Mouse (Mus musculus): ENCODE data around the gene Tbcc. TPM values are rescaled to one million over a fixed set of nuclear protein-coding genes. Genes with fewer than 3 reads are reported as not detected.
"Not testable (repeated sequence)": the region's sequence is repeated elsewhere in the genome, so short reads cannot be mapped to it uniquely, and the experiment has no call there.

Gene Tbcc
- polyA plus RNA-seq (2015; fragmentation: Nextera tagmentation; extraction: Ambion mirVana): 47.7 and 51.0 TPM in 2 replicates

GRCm38 (mm10) chr17:46890116-46890815 lies at the start of gene Tbcc:
Gene Tbcc, plus strand, starts transcription at chr17:46890684.
- 1% methylated on average over 38 of the region's 40 CpGs for WGBS

GRCm38 (mm10) chr17:46843022-46843421 lies 47.5 kb upstream of the Tbcc start:
- H3K4me3 ChIP-seq (ENCODE audit: low read depth, low read length): no peak overlapping the region
- no peaks in the 10 kb centered on the region for H3K27me3 ChIP-seq (replicated peaks; ENCODE audit: insufficient read depth, low read length)
- H3K4me1 ChIP-seq (ENCODE audit: insufficient read depth, low read depth, low read length): no peaks in the 10 kb centered on the region
- 77% methylated on average over 2 of the region's 2 CpGs for WGBS
- DNase-seq (ENCODE audit: low spot score) (peak; percentile 24), ATAC-seq (no peak)
- H3K9ac ChIP-seq (replicated peaks; ENCODE audit: low read depth): no peak overlapping the region
- no peaks in the 10 kb centered on the region for H3K36me3 ChIP-seq (ENCODE audit: insufficient read depth, low read length)
- no peak overlapping the region for H3K27ac ChIP-seq (ENCODE audit: low read length)
- H3K4me2 ChIP-seq (replicated peaks; ENCODE audit: low read depth, low read length): no peak overlapping the region
- TF ChIP-seq CTCF (IDR thresholded peaks at IDR 0.05): no peak
- no peak for TF ChIP-seq EP300 (IDR thresholded peaks at IDR 0.05)
- H3K9me3 ChIP-seq (ENCODE audit: low read length): no peaks in the 10 kb centered on the region

More at GRCm38 (mm10) chr17:46890116-46890815, at the start of gene Tbcc:
- no peaks in the 10 kb centered on the region for H3K9me3 ChIP-seq (ENCODE audit: low read length)
- DNase-seq (ENCODE audit: low spot score) (peak; percentile 98), ATAC-seq (peak; percentile 94)
- no peaks in the 10 kb centered on the region for H3K36me3 ChIP-seq (ENCODE audit: insufficient read depth, low read length)
- H3K4me2 ChIP-seq (replicated peaks; ENCODE audit: low read depth, low read length): peak within 1 kb of the TSS; percentile 95
- H3K27ac ChIP-seq (ENCODE audit: low read length): peak within 1 kb of the TSS; percentile 94
- H3K4me1 ChIP-seq (ENCODE audit: insufficient read depth, low read depth, low read length): peaks cover 13% of the 10 kb centered on the region; the same call in 1 of the 2 replicates
- H3K27me3 ChIP-seq (replicated peaks; ENCODE audit: insufficient read depth, low read length): no peaks in the 10 kb centered on the region
- TF ChIP-seq EP300 (IDR thresholded peaks at IDR 0.05) (no peak), CTCF (IDR thresholded peaks at IDR 0.05) (no peak)
- peak within 1 kb of the TSS; percentile 85 for H3K9ac ChIP-seq (replicated peaks; ENCODE audit: low read depth)
- peak within 1 kb of the TSS; percentile 82 for H3K4me3 ChIP-seq (ENCODE audit: low read depth, low read length)

GRCm38 (mm10) chr17:46843716-46844115 lies 46.8 kb upstream of the Tbcc start:
- no peak overlapping the region for H3K9ac ChIP-seq (replicated peaks; ENCODE audit: low read depth)
- WGBS: 81% methylated on average over 7 of the region's 7 CpGs
- H3K4me3 ChIP-seq (ENCODE audit: low read depth, low read length): no peak overlapping the region
- no peaks in the 10 kb centered on the region for H3K36me3 ChIP-seq (ENCODE audit: insufficient read depth, low read length)
- no peak overlapping the region for H3K4me2 ChIP-seq (replicated peaks; ENCODE audit: low read depth, low read length)
- H3K4me1 ChIP-seq (ENCODE audit: insufficient read depth, low read depth, low read length): no peaks in the 10 kb centered on the region
- ATAC-seq (no peak), DNase-seq (ENCODE audit: low spot score) (no peak)
- H3K9me3 ChIP-seq (ENCODE audit: low read length): no peaks in the 10 kb centered on the region
- no peak for TF ChIP-seq EP300 (IDR thresholded peaks at IDR 0.05)
- TF ChIP-seq CTCF (IDR thresholded peaks at IDR 0.05): no peak
- H3K27me3 ChIP-seq (replicated peaks; ENCODE audit: insufficient read depth, low read length): no peaks in the 10 kb centered on the region
- no peak overlapping the region for H3K27ac ChIP-seq (ENCODE audit: low read length)

- H3K9me3 ChIP-seq (ENCODE audit: low read length): no peaks in the 10 kb centered on the region
- H3K4me2 ChIP-seq (replicated peaks; ENCODE audit: low read depth, low read length): no peak overlapping the region
- no peaks in the 10 kb centered on the region for H3K27me3 ChIP-seq (replicated peaks; ENCODE audit: insufficient read depth, low read length)
- H3K27ac ChIP-seq (ENCODE audit: low read length): no peak overlapping the region
- no peak overlapping the region for H3K4me3 ChIP-seq (ENCODE audit: low read depth, low read length)
- ATAC-seq (no peak), DNase-seq (ENCODE audit: low spot score) (no peak)
- WGBS: 48% methylated on average over 10 of the region's 10 CpGs
- no peak overlapping the region for H3K9ac ChIP-seq (replicated peaks; ENCODE audit: low read depth)
- H3K36me3 ChIP-seq (ENCODE audit: insufficient read depth, low read length): no peaks in the 10 kb centered on the region
- no peaks in the 10 kb centered on the region for H3K4me1 ChIP-seq (ENCODE audit: insufficient read depth, low read depth, low read length)
- TF ChIP-seq EP300 (IDR thresholded peaks at IDR 0.05): no peak
- TF ChIP-seq CTCF (IDR thresholded peaks at IDR 0.05): no peak
These were observed 45.7 kb upstream of the Tbcc start for GRCm38 (mm10) chr17:46844811-46845210.

GRCm38 (mm10) chr17:46845262-46845661 lies 45.2 kb upstream of the Tbcc start:
- Histone ChIP-seq H3K4me3 (ENCODE audit: low read depth, low read length) (no peak overlapping the region), H3K27ac (ENCODE audit: low read length) (no peak overlapping the region), H3K9me3 (ENCODE audit: low read length) (no peaks in the 10 kb centered on the region), H3K9ac (replicated peaks; ENCODE audit: low read depth) (no peak overlapping the region), H3K27me3 (replicated peaks; ENCODE audit: insufficient read depth, low read length) (no peaks in the 10 kb centered on the region), H3K4me2 (replicated peaks; ENCODE audit: low read depth, low read length) (no peak overlapping the region), H3K36me3 (ENCODE audit: insufficient read depth, low read length) (no peaks in the 10 kb centered on the region), H3K4me1 (ENCODE audit: insufficient read depth, low read depth, low read length) (no peaks in the 10 kb centered on the region)
- TF ChIP-seq EP300 (IDR thresholded peaks at IDR 0.05) (no peak), CTCF (IDR thresholded peaks at IDR 0.05) (no peak)
- 58% methylated on average over 12 of the region's 12 CpGs for WGBS
- DNase-seq (ENCODE audit: low spot score) (no peak), ATAC-seq (no peak)

GRCm38 (mm10) chr17:46846573-46846972 lies 43.9 kb upstream of the Tbcc start:
- DNase-seq (ENCODE audit: low spot score); H3K4me3 ChIP-seq (ENCODE audit: low read depth, low read length); H3K4me2 ChIP-seq (replicated peaks; ENCODE audit: low read depth, low read length); H3K9me3 ChIP-seq (ENCODE audit: low read length); H3K27ac ChIP-seq (ENCODE audit: low read length); H3K27me3 ChIP-seq (replicated peaks; ENCODE audit: insufficient read depth, low read length); H3K9ac ChIP-seq (replicated peaks; ENCODE audit: low read depth); H3K4me1 ChIP-seq (ENCODE audit: insufficient read depth, low read depth, low read length); H3K36me3 ChIP-seq (ENCODE audit: insufficient read depth, low read length); ATAC-seq: not testable (repeated sequence)
- 96% methylated on average over 18 of the region's 18 CpGs for WGBS
